Mouse (Mus musculus): ENCODE results near the gene Cabp4.

GRCm38 (mm10) chr19:4087090-4087489, 56.7 kb downstream of the Cabp4 start:
- TF ChIP-seq CTCF (IDR thresholded peaks at IDR 0.05) (no peak), POLR2A (IDR thresholded peaks at IDR 0.05; ENCODE audit: insufficient read depth, low read depth, low read length) (no peak)
